Mouse (Mus musculus): ENCODE data around the gene Dnmt3b.

Gene Dnmt3b

DNA sequence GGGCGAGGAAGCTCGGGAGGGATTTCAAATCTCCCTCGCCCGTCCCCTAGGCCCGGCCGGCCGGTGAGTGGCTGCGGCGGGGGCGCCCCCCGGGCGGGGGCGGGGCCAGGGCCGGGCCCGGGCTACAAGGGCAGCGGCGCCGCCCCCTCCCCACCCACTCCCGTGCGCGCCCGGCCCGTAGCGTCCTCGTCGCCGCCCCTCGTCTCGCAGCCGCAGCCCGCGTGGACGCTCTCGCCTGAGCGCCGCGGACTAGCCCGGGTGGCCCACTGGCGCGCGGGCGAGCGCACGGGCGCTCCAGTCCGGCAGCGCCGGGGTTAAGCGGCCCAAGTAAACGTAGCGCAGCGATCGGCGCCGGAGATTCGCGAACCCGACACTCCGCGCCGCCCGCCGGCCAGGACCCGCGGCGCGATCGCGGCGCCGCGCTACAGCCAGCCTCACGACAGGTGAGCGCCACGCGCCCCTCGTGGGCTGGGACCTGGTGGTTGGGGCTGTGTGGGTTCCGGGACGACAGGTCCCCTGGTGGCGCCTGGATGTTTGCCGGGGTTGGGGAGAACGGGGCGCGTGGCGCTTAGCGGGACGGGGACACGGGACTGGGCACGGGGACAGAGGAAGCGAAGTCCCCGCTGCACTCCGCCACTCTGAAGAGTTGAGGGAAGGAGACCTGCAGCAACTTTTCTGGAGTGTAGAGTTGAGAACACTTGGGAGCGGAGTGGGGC lies at the start of gene Dnmt3b:
Gene Dnmt3b (plus strand): TSS at position 153 of the 716 bp plus-strand sequence.
- TF ChIP-seq GATA4 (IDR thresholded peaks at IDR 0.05; ENCODE audit: insufficient replicate concordance, low read length), result no peak

DNA sequence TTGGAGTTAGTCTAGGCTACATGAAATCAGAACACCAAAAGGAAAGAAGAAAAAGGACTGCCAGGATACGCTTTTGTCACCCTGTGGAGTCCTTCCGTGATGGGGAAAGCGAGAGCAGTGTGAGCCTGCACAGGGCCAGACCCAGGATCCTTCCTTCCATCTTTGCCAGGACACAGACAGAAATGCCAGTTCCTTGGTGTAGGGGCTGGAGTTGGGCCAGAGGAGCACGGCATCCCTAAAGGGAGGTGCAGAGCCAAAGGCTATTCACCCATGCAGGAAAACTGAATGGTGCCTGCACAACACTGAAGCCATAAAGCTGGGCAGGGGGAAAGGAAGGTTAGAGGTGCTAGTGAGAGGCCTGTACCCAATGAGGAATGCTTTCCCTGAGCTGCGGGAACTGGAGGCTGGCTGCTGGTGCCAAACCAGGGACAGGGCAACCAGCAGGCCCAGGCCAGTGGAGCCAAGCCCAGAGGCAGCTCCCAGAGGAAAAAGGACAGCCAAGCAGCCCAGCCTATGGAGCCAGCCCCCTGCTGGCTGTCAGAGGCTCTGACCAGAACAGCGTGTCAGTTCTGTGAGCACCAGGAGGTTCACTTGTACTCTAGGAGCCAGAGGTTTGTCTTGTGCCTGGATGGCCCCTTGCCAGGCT lies 49.1 kb upstream of the Dnmt3b start:
- no peak for TF ChIP-seq GATA4 (IDR thresholded peaks at IDR 0.05; ENCODE audit: insufficient replicate concordance, low read length)

DNA sequence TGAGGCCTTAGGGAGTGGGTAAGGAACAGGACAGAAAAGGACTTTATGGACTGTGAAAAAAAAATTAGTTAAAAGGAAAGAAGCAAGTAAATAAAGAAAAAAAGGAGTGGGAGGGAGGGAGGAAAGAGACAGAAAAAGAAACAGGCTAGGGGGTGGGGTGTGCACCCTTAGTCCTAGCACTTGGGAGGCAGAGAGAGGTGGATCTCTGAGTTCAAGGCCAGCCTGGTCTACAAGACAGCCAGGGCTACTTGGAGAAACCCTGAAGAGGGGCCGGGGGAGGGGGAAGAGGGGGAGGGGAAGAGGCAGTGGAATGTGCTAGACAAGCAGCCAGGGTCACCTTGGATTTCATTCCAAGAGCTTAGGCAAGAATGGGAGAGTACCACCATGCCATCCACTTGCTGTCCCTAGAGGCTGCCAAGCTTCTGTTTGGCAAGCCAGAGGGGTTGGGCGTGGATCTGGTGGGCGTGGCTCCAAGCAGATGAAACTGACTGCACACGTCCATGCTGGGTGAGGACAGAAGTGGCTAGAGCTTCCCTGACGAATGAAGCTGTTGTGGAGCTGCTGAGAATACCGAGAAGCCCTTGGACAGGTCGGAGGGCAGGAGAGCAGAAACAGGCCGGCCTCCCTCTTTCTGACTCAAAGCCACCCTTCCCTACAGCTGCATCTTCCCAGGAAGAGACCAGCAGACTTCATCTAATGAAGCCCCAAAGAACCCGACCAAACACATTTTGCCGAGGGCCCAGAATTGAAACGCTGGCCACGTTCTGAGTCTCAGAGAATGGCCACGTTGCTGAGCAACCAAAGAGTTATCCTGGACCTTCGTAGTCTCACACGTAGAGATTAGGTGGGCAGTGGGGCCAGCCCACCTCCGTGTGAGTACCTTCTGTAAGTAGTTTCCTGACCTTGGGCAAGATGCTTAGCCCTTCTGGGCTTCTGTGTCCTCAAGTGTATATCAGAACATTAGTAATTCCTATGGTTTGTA lies 48.3 kb upstream of the Dnmt3b start:
- TF ChIP-seq GATA4 (IDR thresholded peaks at IDR 0.05; ENCODE audit: insufficient replicate concordance, low read length), result no peak

DNA sequence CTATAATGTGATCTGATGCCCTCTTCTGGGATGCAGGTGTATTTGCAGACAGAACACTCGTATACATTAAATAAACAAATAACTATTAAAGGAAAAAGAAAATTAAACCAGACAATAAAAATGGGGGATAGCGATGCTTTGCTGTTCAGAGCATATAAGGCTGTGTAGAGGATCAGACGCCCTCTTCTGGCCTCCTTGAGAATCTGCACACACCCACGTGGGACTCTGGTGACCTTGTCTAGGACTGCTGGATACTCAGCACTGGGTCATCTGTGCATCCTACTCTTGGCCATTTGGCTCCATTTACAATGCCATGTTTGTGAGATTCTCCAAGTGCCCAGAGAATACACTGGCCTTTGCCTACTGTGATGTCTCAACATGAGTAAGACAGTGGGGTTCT lies 45.5 kb upstream of the Dnmt3b start:
- TF ChIP-seq GATA4 (IDR thresholded peaks at IDR 0.05; ENCODE audit: insufficient replicate concordance, low read length), result no peak

DNA sequence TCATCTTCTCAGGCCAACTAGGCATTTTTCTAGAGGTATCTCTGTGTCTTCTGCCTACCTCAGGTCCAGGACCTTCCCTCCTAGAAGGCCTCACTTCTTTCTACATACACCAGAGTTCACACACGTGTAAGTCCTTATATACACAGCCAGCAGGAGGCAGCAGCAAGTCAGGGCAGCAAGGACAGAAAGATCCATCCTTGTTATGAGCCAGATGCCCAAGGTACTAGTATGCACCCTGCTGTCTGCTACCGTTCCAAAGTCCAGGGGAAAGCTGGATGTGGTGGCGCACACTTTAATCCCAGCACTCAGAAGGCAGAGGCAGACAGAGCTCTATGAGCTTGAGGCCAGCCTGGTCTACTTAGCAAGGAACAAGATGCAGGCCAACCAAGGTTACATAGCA lies 42.8 kb upstream of the Dnmt3b start:
- no peak for TF ChIP-seq GATA4 (IDR thresholded peaks at IDR 0.05; ENCODE audit: insufficient replicate concordance, low read length)

DNA sequence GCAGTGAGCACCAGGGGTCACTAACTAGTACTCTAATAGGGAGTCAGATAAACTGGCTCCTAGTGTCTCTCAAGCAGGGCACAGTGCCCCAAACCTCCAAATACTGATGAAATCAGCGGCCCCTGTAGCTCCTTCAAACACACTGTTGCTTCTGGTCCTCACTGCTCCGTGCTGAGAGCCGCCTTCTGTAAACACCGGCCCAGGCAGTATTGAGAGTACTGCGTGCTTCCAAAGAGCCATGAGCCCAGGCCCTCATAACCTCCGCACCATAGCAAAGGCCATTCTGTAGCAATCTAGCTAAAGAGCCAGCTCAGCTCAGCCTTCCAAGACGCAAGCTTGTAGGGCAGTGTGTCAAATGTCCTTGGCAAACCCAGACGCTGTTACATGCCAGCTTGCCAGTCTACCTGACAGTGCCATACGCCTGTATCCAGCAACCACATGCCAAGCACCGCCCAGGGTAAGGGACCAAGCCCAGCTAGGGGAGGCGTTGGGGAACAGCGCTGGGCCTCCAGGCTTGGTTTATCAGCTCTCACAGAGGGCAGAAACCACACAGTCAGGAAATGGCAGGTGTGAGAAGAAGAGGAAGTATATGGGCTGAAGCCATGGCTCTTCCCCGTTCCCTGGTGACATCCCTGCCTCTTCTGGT lies 41.3 kb upstream of the Dnmt3b start:
- TF ChIP-seq GATA4 (IDR thresholded peaks at IDR 0.05; ENCODE audit: insufficient replicate concordance, low read length), result no peak

DNA sequence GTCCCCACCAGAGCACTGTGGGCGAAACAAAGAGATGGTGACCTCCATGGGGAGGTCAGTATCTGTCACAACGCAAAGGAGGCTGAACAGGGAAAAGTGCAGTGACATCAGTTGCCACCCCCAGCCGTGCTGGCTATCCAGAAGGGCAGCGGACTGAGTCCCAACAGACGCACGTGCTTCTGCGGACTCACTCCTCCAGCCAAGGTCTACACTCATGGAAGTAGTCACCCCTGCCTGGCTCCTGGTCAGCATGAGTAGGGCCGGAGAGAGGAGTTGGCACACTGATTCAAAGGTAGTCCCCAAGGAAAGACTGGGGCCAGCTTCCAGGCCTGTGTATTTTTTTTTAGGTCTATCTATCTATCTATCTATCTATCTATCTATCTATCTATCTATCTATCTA lies 40.2 kb upstream of the Dnmt3b start:
- no peak for TF ChIP-seq GATA4 (IDR thresholded peaks at IDR 0.05; ENCODE audit: insufficient replicate concordance, low read length)

DNA sequence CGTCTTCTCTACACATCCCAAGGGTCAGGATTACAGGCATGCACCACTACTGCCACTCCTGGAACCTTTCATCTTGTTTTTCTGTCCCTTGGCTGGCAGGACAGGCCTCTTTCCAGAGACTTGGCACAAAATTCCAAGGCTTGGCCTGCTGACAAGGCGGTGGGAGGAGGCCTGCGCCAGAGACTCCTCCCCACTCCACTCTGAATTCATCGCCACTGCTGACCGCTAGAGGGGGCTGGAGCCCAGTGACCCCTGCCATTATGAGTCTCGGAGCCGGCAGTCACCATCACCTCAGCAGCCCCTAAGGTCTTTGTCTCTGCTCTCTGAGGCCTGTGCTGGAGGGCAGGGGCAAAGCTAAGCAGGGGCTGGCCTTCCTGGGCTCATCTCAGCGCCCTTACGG lies 39.7 kb upstream of the Dnmt3b start:
- no peak for TF ChIP-seq GATA4 (IDR thresholded peaks at IDR 0.05; ENCODE audit: insufficient replicate concordance, low read length)

DNA sequence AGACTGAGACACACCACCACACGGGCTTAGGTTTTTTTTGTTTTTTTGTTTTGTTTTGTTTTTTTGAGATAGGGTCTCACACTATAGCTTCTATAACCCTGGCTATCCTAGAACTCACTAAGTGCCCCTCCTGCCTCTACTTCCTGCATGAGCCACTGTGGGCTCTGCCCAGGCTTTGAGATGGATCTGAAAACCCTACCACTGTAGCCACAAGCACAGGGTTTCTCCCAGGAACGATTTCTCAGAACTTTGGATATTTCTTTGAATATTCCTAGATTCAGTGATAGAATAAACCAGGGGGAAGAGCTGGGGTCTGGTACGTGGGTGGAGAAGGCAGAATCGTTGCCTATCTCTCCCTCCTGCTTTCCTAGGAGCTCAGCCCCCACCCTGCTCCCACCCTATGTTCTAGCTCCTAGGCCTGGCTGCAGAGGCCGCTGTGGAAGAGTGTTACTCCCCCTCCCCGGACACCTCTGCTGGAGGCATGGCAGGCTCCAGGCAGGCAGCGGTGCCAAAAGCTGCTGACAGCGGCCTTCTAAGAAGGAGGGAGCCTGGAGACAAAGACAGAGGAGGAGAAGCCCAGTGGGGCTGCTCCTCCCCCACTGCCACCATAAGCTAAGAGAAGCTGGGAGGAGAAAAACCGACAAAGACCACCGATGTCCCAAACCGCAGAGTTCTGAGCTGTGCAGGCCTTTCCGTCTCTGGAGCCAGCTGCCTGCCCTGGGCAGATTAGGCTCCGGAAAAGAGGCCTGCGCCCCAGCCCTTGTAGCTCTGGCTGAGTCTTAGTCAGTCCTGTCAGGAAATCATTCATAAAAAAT lies 38.6 kb upstream of the Dnmt3b start:
- TF ChIP-seq GATA4 (IDR thresholded peaks at IDR 0.05; ENCODE audit: insufficient replicate concordance, low read length), result no peak

DNA sequence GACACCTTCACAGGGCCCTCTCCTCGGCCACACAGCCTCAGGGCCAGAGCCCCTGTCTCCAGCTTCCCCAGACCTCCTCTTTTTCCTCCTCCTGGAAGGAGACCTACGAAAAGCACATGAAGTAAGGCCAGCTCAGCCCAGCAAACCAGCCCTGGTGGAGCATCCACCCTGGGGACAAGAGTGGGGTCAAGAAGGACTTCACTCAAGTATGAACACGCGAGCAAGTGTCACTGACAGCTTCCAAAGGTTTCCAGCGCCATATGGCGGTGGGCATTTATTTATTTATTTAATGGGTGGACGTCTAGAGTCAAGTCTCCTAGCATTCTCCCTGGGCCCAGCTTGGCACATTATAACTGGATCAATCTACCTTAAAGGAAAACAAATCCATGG lies 38.0 kb upstream of the Dnmt3b start:
- TF ChIP-seq GATA4 (IDR thresholded peaks at IDR 0.05; ENCODE audit: insufficient replicate concordance, low read length), result no peak

DNA sequence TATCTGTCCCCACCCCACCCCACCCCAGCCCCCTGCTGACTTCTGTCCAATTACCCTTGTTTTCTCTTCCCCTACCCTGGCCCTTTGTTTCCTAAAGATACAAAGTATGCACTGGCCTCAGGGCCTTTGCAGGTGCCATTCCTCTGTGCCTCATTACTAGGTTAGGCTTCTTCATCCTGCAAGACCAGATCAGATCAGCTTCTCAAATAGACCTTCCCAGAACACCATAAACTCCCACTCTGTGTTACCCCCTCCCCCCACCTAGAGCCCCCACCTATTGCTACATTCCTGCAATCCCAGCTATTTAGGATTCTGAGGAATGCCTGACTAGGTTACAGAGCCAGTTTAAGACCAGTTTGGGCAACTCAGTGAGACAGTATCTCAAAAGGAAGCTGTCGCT lies 37.5 kb upstream of the Dnmt3b start:
- TF ChIP-seq GATA4 (IDR thresholded peaks at IDR 0.05; ENCODE audit: insufficient replicate concordance, low read length), result no peak

DNA sequence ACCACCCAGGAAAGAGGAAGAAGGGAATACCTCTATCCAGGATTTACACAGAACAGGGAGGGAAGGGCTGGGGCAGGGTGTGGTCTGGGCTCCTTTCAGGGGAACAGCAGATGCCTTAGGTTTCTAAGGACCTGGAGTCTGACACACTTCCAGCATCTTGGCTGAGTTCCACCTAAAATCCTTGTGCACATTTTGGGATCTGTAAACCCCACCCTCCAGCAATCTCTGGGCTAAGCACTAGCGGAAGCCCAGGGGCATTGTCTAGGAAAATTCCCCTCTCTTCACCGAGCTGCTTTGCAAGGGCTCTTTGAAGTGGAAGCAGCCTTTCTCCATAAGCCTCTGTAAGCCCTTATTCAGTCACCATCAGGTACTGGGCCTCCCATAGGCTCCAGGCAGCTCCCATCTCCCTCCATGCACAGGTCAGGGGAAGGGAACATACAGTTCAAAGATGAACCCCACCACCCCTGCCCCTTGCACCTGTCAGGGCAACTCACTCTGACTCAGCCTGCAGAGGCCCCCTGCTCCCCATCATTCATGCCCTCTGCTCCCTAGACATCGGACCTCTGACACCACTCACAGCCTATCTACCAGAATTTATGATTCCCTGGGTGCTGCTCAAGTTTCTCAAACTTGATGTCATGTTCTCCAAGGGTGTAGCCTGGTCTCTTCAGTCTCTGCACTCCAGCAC lies 36.5 kb upstream of the Dnmt3b start:
- no peak for TF ChIP-seq GATA4 (IDR thresholded peaks at IDR 0.05; ENCODE audit: insufficient replicate concordance, low read length)

DNA sequence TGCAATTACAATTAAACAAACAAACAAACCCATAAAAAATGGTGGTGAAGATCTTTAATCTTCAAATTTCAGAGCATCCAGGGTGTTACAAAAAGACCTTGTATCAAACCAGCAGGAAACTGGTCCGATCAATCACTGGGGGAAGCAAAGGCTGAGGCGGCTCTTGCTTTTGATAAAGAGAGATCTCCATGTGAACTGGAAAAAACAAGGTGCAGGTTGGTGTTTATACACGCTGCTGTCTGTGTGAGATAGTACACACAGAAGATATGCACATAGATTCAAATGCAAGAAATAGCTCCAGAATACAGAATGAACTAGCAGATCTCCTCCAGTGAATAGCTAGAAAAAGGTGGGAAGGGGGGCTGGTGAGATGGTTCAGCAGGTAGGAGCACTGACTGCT lies 32.4 kb upstream of the Dnmt3b start:
- no peak for TF ChIP-seq GATA4 (IDR thresholded peaks at IDR 0.05; ENCODE audit: insufficient replicate concordance, low read length)

DNA sequence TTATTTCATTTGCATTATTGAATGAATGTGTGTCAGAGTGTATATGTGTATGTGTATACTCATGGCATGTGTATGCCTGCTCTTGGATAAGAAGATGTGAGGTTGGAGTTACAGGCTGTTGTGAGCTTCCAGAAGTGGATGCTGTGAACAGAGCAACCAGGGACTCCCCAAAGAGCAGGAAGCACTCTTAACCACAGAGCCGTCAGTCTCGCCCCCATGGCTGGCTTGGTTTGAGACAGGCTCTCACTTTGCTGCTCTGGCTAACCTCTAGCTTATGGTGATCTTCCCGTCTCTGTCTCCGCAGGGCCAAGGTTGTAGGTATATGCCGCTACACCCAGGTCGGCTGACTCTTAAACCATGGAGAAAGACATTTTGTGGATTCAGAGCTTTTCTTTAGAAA lies 30.8 kb upstream of the Dnmt3b start:
- no peak for TF ChIP-seq GATA4 (IDR thresholded peaks at IDR 0.05; ENCODE audit: insufficient replicate concordance, low read length)

Measured in liver, adult (tissue).